Mouse (Mus musculus) c-Kit-positive CD71-positive TER-119-positive erythroid progenitor cells, embryonic 14.5 days (primary cell): ENCODE data around the gene Olfr655.

Source experiments
- DNase-seq: peaks from one replicate; pipeline ENCODE4 v3.0.0-alpha.2; 2013; ENCODE audit warnings: low spot score

The Olfr655 gene

DNA sequence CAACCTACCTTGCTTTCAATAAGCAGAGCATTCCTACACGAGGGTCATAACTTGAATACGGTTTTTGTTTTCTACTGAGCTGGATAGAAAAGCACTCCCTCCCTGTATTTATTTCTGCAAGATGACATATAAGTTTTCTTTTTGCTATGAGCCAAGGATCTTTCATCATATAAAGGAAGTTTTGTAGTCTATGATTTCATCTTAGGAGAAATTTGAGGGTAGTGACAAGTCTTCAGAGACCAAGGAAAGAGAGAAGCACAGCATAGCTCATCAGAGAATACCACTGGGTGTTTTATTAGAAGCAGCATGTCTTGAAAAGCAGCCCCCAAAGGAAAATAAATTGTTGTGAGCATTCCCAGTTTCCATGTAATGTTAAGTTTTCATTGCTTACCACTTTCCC lies at the start of gene Olfr655:
Gene Olfr655 (minus strand): TSS at position 101 of the 400 bp plus-strand sequence.
- DNase-seq, result no peak

DNA sequence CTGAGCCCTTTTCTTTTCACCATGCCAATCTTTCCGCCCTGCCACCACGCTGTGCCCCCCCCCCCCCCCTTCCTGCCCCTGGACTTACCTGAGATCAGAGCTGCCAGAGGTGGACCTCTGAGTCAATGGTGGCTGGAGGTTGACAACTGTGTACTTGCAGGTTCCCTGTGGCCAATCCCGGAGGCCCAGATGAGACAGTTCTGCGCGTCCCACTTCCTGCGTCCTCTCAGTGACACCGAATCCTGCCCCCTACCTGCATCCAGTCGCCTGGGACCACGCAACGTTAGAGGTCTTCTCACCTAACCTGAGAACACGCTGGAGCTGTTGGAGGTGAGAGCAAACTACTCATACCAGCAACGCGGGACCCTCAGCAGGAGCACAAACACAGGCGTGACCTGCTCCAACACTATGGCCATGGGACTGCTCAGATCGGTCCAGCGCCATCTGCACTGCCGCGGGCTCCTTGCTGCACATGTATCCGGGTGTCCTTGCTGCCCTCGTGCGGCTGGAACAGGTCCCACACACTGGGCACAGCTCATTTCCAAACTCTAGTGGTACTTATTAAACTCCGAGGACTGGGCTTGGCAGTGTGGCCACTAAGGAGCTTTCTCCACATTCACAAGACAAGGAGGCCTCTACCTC lies 45.4 kb upstream of the Olfr655 start, which contains the start of gene Olfr658:
Gene Olfr658 (minus strand): TSS at position 465 of the 642 bp plus-strand sequence.
- DNase-seq, result no peak

DNA sequence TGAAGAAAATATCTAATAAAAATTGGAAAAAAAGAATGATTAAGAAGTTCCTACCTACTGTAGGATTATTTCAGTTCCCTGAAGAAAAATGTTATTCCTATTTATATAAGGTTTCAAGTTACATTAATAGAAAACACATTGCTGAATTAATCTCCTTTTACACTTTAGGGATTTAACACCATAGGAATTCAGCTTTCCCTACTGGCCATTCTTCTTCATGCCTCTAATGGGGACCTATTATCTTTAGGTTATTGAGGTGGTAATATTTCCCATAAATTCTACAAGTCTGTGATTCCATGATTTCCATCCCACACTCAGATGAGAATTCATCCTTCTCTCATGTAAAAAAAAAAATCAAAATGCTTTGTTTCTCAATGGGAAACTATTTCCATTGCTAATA lies 22.9 kb upstream of the Olfr655 start, which contains the start of gene Olfr657:
Gene Olfr657 (plus strand): TSS at position 301 of the 400 bp plus-strand sequence.
- DNase-seq, result no peak

GRCm38 (mm10) chr7:104613655-104614054 lies 12.1 kb upstream of the Olfr655 start, which contains the start of gene Olfr656:
TSS of gene Olfr656 (plus strand) at chr7:104613955.
- DNase-seq, result no peak

GRCm38 (mm10) chr7:104604727-104605126 lies 3.1 kb upstream of the Olfr655 start:
- no peak for DNase-seq

DNA sequence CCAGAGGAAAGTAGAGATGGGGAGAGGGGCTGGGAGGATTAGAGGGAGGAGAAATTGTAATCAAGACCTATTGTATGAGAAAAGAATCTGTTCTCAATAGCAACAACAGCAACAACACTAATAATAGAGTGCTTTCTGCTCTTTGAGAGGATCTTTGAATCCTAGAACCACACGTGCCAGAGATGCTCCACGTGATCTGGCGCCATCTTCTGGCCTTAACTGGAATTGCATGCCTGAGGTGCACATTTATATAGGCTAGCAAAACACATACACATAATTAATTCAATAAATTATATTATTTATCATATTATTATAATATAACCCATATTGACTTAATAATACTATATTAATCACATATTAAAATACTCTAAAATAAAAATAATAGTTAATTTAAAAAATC lies 1.6 kb upstream of the Olfr655 start:
- peak; percentile 34 for DNase-seq

GRCm38 (mm10) chr7:104588274-104588673 lies 13.3 kb downstream of the Olfr655 start:
- no peak for DNase-seq

- no peak for DNase-seq
Measured at GRCm38 (mm10) chr7:104586725-104587124, 14.9 kb downstream of the Olfr655 start, which contains the start of gene Olfr654. TSS of gene Olfr654 (plus strand) at chr7:104587025.

DNA sequence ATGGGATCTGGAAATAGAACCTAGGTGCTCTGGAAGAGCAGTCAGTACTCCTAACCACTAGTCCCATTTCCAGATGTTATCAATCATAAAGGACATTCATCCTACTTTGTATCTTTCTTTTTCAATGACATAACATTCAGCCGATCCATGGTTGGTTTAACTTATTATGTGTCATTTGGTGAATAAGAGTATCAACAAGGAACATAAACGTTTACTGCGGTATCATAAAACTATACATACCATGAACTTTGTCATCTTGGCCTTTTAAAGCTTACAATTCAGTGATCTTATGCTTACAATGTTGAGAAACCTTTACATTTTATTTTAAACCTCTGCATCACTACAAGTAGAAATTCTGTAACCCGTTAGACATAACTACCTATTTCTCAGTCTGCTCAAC lies 20.1 kb downstream of the Olfr655 start:
- DNase-seq, result no peak

DNA sequence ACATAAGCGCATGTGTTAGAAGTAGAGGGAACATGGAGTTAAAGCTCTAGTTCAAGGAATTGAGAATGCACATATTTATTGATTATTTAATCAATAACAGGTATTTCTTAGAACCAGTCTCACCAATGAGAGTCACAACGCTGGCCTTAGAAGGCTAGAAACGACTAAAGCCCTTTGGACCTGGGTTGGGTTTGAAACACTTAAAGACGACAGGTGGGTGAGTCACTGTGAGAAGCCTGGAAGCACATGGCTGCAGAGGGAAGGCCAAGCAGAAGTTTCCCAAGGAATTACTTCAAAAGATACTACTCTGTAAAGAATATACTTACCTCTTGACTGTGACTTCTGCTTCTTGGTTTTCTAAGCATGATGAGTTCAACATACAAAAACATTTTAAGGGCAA lies 20.7 kb downstream of the Olfr655 start:
- no peak for DNase-seq

DNA sequence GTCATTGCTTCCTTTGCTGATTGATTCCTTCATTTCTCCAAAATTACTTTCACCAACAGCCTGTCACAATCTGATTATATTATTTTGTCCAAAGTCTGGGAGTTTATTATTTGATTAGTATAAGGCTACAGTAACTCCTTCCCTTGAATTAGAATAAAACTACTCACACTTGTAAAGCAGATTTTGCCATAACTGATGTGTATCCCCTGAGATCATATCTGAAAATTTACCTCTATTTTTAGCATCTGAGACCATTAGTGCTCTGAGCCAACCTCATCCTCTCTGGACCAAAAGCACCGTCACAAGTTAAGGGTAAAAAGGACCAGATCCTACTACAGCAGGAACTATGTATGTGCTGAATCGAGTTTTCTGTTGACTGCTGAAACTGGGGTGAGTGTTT lies 24.6 kb downstream of the Olfr655 start, which contains the start of gene Olfr653:
Gene Olfr653 (plus strand): TSS at position 301 of the 400 bp plus-strand sequence.
- DNase-seq, result no peak

GRCm38 (mm10) chr7:104560601-104561000 lies 41.0 kb downstream of the Olfr655 start, which contains the start of gene Olfr652:
TSS of gene Olfr652 (plus strand) at chr7:104560901.
- no peak for DNase-seq

DNA sequence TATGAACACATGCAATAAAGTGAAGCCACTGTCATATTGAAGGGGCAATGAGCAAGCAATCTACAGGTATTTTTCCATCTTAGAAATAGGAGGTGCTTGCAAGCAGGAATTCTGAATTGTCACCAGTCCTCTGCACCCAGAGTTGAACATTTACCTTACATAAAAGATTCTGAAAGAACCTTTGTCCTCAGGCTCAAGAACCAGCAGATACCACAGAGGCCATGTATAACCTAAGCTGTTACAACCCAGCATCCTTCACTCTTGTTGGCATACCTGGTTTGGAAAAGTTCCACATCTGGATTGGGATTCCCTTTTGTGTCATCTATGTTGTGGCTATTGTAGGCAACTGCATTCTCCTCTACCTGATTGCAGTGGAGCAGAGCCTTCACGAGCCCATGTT lies 48.9 kb downstream of the Olfr655 start:
- no peak for DNase-seq

GRCm38 (mm10) chr7:104549833-104550232 lies 51.7 kb downstream of the Olfr655 start, which contains the start of gene Olfr651:
TSS of gene Olfr651 (plus strand) at chr7:104550133.
- no peak for DNase-seq
